Mouse (Mus musculus): Measurements from ENCODE around the gene Scgn.

- no peak for TF ChIP-seq CTCF (IDR thresholded peaks at IDR 0.05; ENCODE audit: extremely low read depth, insufficient read length, insufficient replicate concordance, low read depth, low read length)
- TF ChIP-seq POLR2A (IDR thresholded peaks at IDR 0.05; ENCODE audit: low read depth, low read length), result peak; percentile 27; the same call in 1 of the 2 replicates
These were observed 76.4 kb downstream of the Scgn start, which contains the start of gene Slc17a4 for GRCm38 (mm10) chr13:23914376-23915167.

Data from small intestine, adult 2 months (tissue).